Mouse (Mus musculus) embryonic fibroblast, embryonic 13.5 days (primary cell): Measurements from ENCODE around the gene Npff. TPM values are rescaled to one million over a fixed set of nuclear protein-coding genes. Genes with fewer than 3 reads are reported as not detected.

Experiments
- H3K27ac ChIP-seq: 2 replicates; pipeline ENCODE4 v1.5.1; 2012; ENCODE audit warnings: low read length, control low read depth, inconsistent platforms; ENCODE audit not compliant: insufficient read depth
- H3K4me1 ChIP-seq: 2 replicates; pipeline ENCODE4 v1.6.1; 2011; ENCODE audit warnings: low read length; ENCODE audit not compliant: control insufficient read depth, insufficient read depth
- H3K4me3 ChIP-seq: 2 replicates; pipeline ENCODE4 v1.5.1; 2011; ENCODE audit warnings: mild to moderate bottlenecking, control low read depth, low read length; ENCODE audit not compliant: insufficient read depth
- CTCF ChIP-seq: IDR thresholded peaks from 2 replicates; pipeline ENCODE4 v1.5.1; 2011; ENCODE audit warnings: mild to moderate bottlenecking, control low read depth, low read length, moderate library complexity, borderline replicate concordance; ENCODE audit not compliant: insufficient read depth
- POLR2A ChIP-seq: IDR thresholded peaks from 2 replicates; pipeline ENCODE4 v1.6.1; 2011; ENCODE audit warnings: low read depth, mild to moderate bottlenecking, control low read depth, low read length, moderate library complexity
- polyA plus RNA-seq: library from polyadenylated mRNA; stranded (reverse); fragments of >200 nt; gene quantifications from 2 replicates; pipeline ENCODE4 v1.2.4, GENCODE M21; 2011; ENCODE audit warnings: low read depth; ENCODE audit not compliant: missing spikeins, insufficient read length

The Npff gene
- polyA plus RNA-seq, 1 experiment = 1.4 TPM

GRCm38 (mm10) chr15:102513004-102513403, 11.7 kb downstream of the Npff start:
- Histone ChIP-seq H3K4me1 (0 out of 2 replicates have a peak, but pooled peaks cover 9% of the 10 kb centered on the region), H3K4me3 (no peak overlapping the region), H3K27ac (no peak overlapping the region)
- TF ChIP-seq CTCF (no peak), POLR2A (no peak)

GRCm38 (mm10) chr15:102512471-102512870, 12.3 kb downstream of the Npff start:
- H3K4me3 ChIP-seq = no peak overlapping the region
- H3K27ac ChIP-seq = no peak overlapping the region
- 0 out of 2 replicates have a peak, but pooled peaks cover 9% of the 10 kb centered on the region for H3K4me1 ChIP-seq
- TF ChIP-seq POLR2A (no peak), CTCF (no peak)

GRCm38 (mm10) chr15:102512010-102512409, 12.7 kb downstream of the Npff start:
- Histone ChIP-seq H3K27ac (no peak overlapping the region), H3K4me3 (no peak overlapping the region), H3K4me1 (0 out of 2 replicates have a peak, but pooled peaks cover 9% of the 10 kb centered on the region)
- TF ChIP-seq POLR2A (no peak), CTCF (no peak)

GRCm38 (mm10) chr15:102511285-102511833, 13.4 kb downstream of the Npff start:
- TF ChIP-seq POLR2A (no peak), CTCF (no peak)
- H3K4me3 ChIP-seq = no peak overlapping the region
- H3K4me1 ChIP-seq = 0 out of 2 replicates have a peak, but pooled peaks cover 9% of the 10 kb centered on the region
- H3K27ac ChIP-seq = no peak overlapping the region

- Histone ChIP-seq H3K4me1 (0 out of 2 replicates have a peak, but pooled peaks cover 9% of the 10 kb centered on the region), H3K4me3 (peak overlapping the region; percentile 44), H3K27ac (peak overlapping the region; percentile 28; the same call in 1 of the 2 replicates)
- TF ChIP-seq POLR2A (peak; percentile 38), CTCF (no peak)
Observed at GRCm38 (mm10) chr15:102510590-102511284, 14.0 kb downstream of the Npff start.

GRCm38 (mm10) chr15:102510110-102510509, 14.6 kb downstream of the Npff start:
- Histone ChIP-seq H3K27ac (no peak overlapping the region), H3K4me3 (peak overlapping the region; percentile 44), H3K4me1 (0 out of 2 replicates have a peak, but pooled peaks cover 9% of the 10 kb centered on the region)
- TF ChIP-seq POLR2A (no peak), CTCF (no peak)

- Histone ChIP-seq H3K4me1 (0 out of 2 replicates have a peak, but pooled peaks cover 9% of the 10 kb centered on the region), H3K4me3 (no peak overlapping the region), H3K27ac (no peak overlapping the region)
- TF ChIP-seq POLR2A (no peak), CTCF (no peak)
Observed at GRCm38 (mm10) chr15:102508336-102508735, 16.4 kb downstream of the Npff start.

- no peak for TF ChIP-seq CTCF
- no peak for TF ChIP-seq POLR2A
- Histone ChIP-seq H3K4me1 (0 out of 2 replicates have a peak, but pooled peaks cover 9% of the 10 kb centered on the region), H3K27ac (no peak overlapping the region), H3K4me3 (no peak overlapping the region)
Observed at GRCm38 (mm10) chr15:102507561-102507960, 17.2 kb downstream of the Npff start.

- H3K4me1 ChIP-seq = 0 out of 2 replicates have a peak, but pooled peaks cover 6% of the 10 kb centered on the region
- TF ChIP-seq POLR2A (no peak), CTCF (no peak)
- H3K27ac ChIP-seq = no peak overlapping the region
- H3K4me3 ChIP-seq = no peak overlapping the region
Observed at GRCm38 (mm10) chr15:102506864-102507263, 17.9 kb downstream of the Npff start.

GRCm38 (mm10) chr15:102506464-102506830, 18.3 kb downstream of the Npff start:
- TF ChIP-seq POLR2A (no peak), CTCF (no peak)

More at GRCm38 (mm10) chr15:102506464-102506830, 18.3 kb downstream of the Npff start:
- H3K4me1 ChIP-seq = 0 out of 2 replicates have a peak, but pooled peaks cover 4% of the 10 kb centered on the region
- no peak overlapping the region for H3K27ac ChIP-seq
- H3K4me3 ChIP-seq = no peak overlapping the region
